Mouse (Mus musculus): ENCODE measurements at regions not wholly inside any gene's neighbourhood (a gene's known extent, or its start where the extent isn't known, plus 50 kb on each side); places are given as distances from the start of the nearest gene placed in this dataset.

- no peak for TF ChIP-seq EP300 (IDR thresholded peaks at IDR 0.05)
- no peak for TF ChIP-seq CTCF (IDR thresholded peaks at IDR 0.05)
Measured at GRCm38 (mm10) chr12:104629449-104629848, 122.3 kb downstream of the Dicer1 start.

Measured in lung, postnatal 0 days (tissue).